Mouse (Mus musculus) layer of hippocampus, adult 8-10 months (tissue): ENCODE measurements at regions not wholly inside any gene's neighbourhood (a gene's known extent, or its start where the extent isn't known, plus 50 kb on each side); places are given as distances from the start of the nearest gene placed in this dataset.

Experiments
- DNase-seq, 2 experiments: peaks; one replicate each; pipeline ENCODE4 v3.0.0; 2022; ENCODE audit warnings: low spot score in 2 of 2

GRCm38 (mm10) chr1:154117346-154117687 lies 83.7 kb upstream of the Zfp648 start:
- no peak for DNase-seq

- peak; percentile 49 to 50 for DNase-seq
These were observed 83.2 kb upstream of the Zfp648 start for GRCm38 (mm10) chr1:154117688-154118373.

- DNase-seq = peak in 1 of 2 experiments; percentile 70
These were observed 82.5 kb upstream of the Zfp648 start for GRCm38 (mm10) chr1:154118374-154119004.

- DNase-seq = no peak
These were observed 81.4 kb upstream of the Zfp648 start for GRCm38 (mm10) chr1:154119611-154120010.

- DNase-seq = peak in 1 of 2 experiments; percentile 67
These were observed 80.3 kb upstream of the Zfp648 start for GRCm38 (mm10) chr1:154120693-154121092.

- no peak for DNase-seq
These were observed 76.0 kb upstream of the Zfp648 start for GRCm38 (mm10) chr1:154124981-154125380.

GRCm38 (mm10) chr1:154126487-154126886 lies 74.5 kb upstream of the Zfp648 start:
- DNase-seq = no peak

GRCm38 (mm10) chr1:154139488-154139887 lies 61.5 kb upstream of the Zfp648 start:
- peak; percentile 50 to 83 for DNase-seq

GRCm38 (mm10) chr1:154143691-154144090 lies 57.3 kb upstream of the Zfp648 start:
- no peak for DNase-seq

- no peak for DNase-seq
These were observed 53.9 kb upstream of the Zfp648 start for GRCm38 (mm10) chr1:154147001-154147571.

GRCm38 (mm10) chr1:154148948-154149347 lies 52.0 kb upstream of the Zfp648 start:
- no peak for DNase-seq

- no peak for DNase-seq
These were observed 51.4 kb upstream of the Zfp648 start for GRCm38 (mm10) chr1:154149431-154150143.

- DNase-seq = peak; percentile 88 to 89
These were observed 50.7 kb upstream of the Zfp648 start for GRCm38 (mm10) chr1:154150167-154150851.
